Mouse (Mus musculus) E14TG2a.4 (cell line): ENCODE measurements around the gene Bmp5.

Experiments
- CTCF ChIP-seq: conservative IDR thresholded peaks from 2 replicates; pipeline ENCODE4 v1.5.1; 2014; ENCODE audit warnings: low read length
- NANOG ChIP-seq: IDR thresholded peaks from 2 replicates; pipeline ENCODE4 v1.6.1; 2014; ENCODE audit warnings: borderline replicate concordance, low read length, mixed read lengths
- POU5F1 ChIP-seq: IDR thresholded peaks from 2 replicates; pipeline ENCODE4 v1.6.1; 2014; ENCODE audit warnings: low read length, borderline replicate concordance

- TF ChIP-seq CTCF, result no peak
- no peak for TF ChIP-seq NANOG
- no peak for TF ChIP-seq POU5F1
Measured at GRCm38 (mm10) chr9:75850670-75851228, 75.6 kb downstream of the Bmp5 start.
